ENCODE assay signal across 11 mouse cellular contexts in genomic region chr6:88827395-88828205, GRCm38 (mm10). TPM values are rescaled to one million over a fixed set of nuclear protein-coding genes. Genes with fewer than 3 reads are reported as not detected.
DNase-seq lines count a peak whose midpoint lies in the region; TF ChIP-seq lines count a peak whose summit lies in the region.
"Had no signal": no experiment of that assay in that cellular context is flagged by ENCODE, and none has a peak within 500 bp of the region (broad histone marks: within the 10 kb centered on the region; RNA-seq: fewer than 3 reads in every experiment).

No protein-coding gene starts in this region.

- TF ChIP-seq EP300 in CH12.LX (IDR thresholded peaks at IDR 0.05; ENCODE audit: low read length): peak; percentile 74

- no peaks in the 10 kb centered on the region for H3K9me3 ChIP-seq in CH12.LX (replicated peaks; ENCODE audit: low read length)
- H3K9me3 ChIP-seq in megakaryocyte, embryonic 14.5 days: no peaks in the 10 kb centered on the region
- H3K9me3 ChIP-seq: embryonic facial prominence, embryonic 12.5 days; heart, embryonic 15.5 days; lung, embryonic 15.5 days had no signal

- H3K4me2 ChIP-seq in CH12.LX (ENCODE audit: insufficient read depth, low read depth, poor library complexity, severe bottlenecking): no peak overlapping the region
- H3K4me2 ChIP-seq: embryonic facial prominence, embryonic 12.5 days; heart, embryonic 15.5 days; lung, embryonic 15.5 days had no signal

- dilution Hi-C loops in CH12.LX (cut with MboI; ENCODE audit: extremely low pct_ligation_motif_present, extremely low pct_unique_long_range_greater_than_20kb, low sequenced_read_pairs): no loop called here

- in situ Hi-C loops in CH12.LX (cut with MboI; ENCODE audit: low pct_ligation_motif_present, low pct_unique_long_range_greater_than_20kb, low sequenced_read_pairs): loop anchor here (5.0 kb wide), 1 partner anchor 95 kb away; no protein-coding TSS in a partner anchor

- peak; percentile 53 for TF ChIP-seq RAD21 in CH12.LX (IDR thresholded peaks at IDR 0.05; ENCODE audit: low read depth, low read length)

- peak; percentile 57 for TF ChIP-seq CTCF in layer of hippocampus, adult 2 months (conservative IDR thresholded peaks at IDR 0.05)
- peak in 1 of 2 experiments; percentile 59; a peak in 2 of 4 replicates for TF ChIP-seq CTCF in CH12.LX (conservative IDR thresholded peaks at IDR 0.05 in 1 of 2, IDR thresholded peaks at IDR 0.05 in 1 of 2; ENCODE audit: low read depth in 2 of 2, low read length in 2 of 2)

- peaks cover 36 to 45% of the 10 kb centered on the region in 2 experiments for H3K36me3 ChIP-seq in CH12.LX (replicated peaks in 1 of 2; ENCODE audit: control insufficient read depth in 1 of 2, insufficient read depth in 1 of 2, low read length in 1 of 2)
- H3K36me3 ChIP-seq in megakaryocyte, embryonic 14.5 days (replicated peaks; ENCODE audit: low read length): peaks cover 4% of the 10 kb centered on the region
- H3K36me3 ChIP-seq: embryonic facial prominence, embryonic 12.5 days; heart, embryonic 15.5 days; lung, embryonic 15.5 days had no signal

- H3K27ac ChIP-seq in layer of hippocampus, adult 2 months: peak overlapping the region; percentile 84
- H3K27ac ChIP-seq in CH12.LX (ENCODE audit: insufficient read depth, low read depth): peak overlapping the region; percentile 95
- H3K27ac ChIP-seq: embryonic facial prominence, embryonic 12.5 days; heart, embryonic 15.5 days; lung, embryonic 15.5 days had no signal

- peak; percentile 56 for DNase-seq in cerebellum, adult 9-11 months
- no peak for DNase-seq in cerebellum, adult 11 months
- no peak for DNase-seq in layer of hippocampus, adult 2 months (ENCODE audit: low spot score in 2 of 2)
- DNase-seq in layer of hippocampus, adult 8-10 months (ENCODE audit: low spot score in 2 of 2): no peak
- peak; percentile 88 for DNase-seq in CH12.LX (ENCODE audit: extremely low read depth)
- DNase-seq in adrenal gland, postnatal 36 days: no peak
- DNase-seq in gastrocnemius, postnatal 25 days: no peak

- 0 out of 2 replicates have a peak, but pooled peaks have one; percentile 26 for TF ChIP-seq POLR2A in CH12.LX (IDR thresholded peaks at IDR 0.05; ENCODE audit: low read depth, low read length)

- H3K4me1 ChIP-seq in CH12.LX (ENCODE audit: control insufficient read depth in 1 of 2, insufficient read depth in 2 of 2): peaks cover 55 to 89% of the 10 kb centered on the region in 2 experiments
- H3K4me1 ChIP-seq in megakaryocyte, embryonic 14.5 days: peaks cover 65% of the 10 kb centered on the region

- no peak overlapping the region for H3K4me3 ChIP-seq in layer of hippocampus, adult 2 months
- no peak overlapping the region for H3K4me3 ChIP-seq in CH12.LX (replicated peaks in 1 of 3; ENCODE audit: low read depth in 2 of 3, low read length in 2 of 3, poor library complexity in 1 of 3)
- peak overlapping the region; percentile 48 for H3K4me3 ChIP-seq in megakaryocyte, embryonic 14.5 days (replicated peaks)
- H3K4me3 ChIP-seq: embryonic facial prominence, embryonic 12.5 days; heart, embryonic 15.5 days; lung, embryonic 15.5 days had no signal

- H3K27me3 ChIP-seq in CH12.LX (replicated peaks): no peaks in the 10 kb centered on the region
- H3K27me3 ChIP-seq in megakaryocyte, embryonic 14.5 days (replicated peaks): peaks cover 26% of the 10 kb centered on the region
- H3K27me3 ChIP-seq: embryonic facial prominence, embryonic 12.5 days; heart, embryonic 15.5 days; lung, embryonic 15.5 days had no signal

- H3K79me2 ChIP-seq in CH12.LX (replicated peaks; ENCODE audit: control insufficient read depth, extremely low read depth, insufficient read depth, poor library complexity, severe bottlenecking): no peaks in the 10 kb centered on the region

- H3K9ac ChIP-seq in CH12.LX (ENCODE audit: insufficient read depth, low read depth): no peak overlapping the region
- H3K9ac ChIP-seq: embryonic facial prominence, embryonic 12.5 days; heart, embryonic 15.5 days; lung, embryonic 15.5 days had no signal

TF ChIP-seq in CH12.LX, 34 proteins besides CTCF, POLR2A, EP300 and RAD21:
- TF ChIP-seq KAT2A (IDR thresholded peaks at IDR 0.05; ENCODE audit: insufficient replicate concordance, low read length): no peak
- peak; percentile 30 for TF ChIP-seq BHLHE40 (IDR thresholded peaks at IDR 0.05; ENCODE audit: low read depth, low read length)
- peak; percentile 64 for TF ChIP-seq TCF12 (IDR thresholded peaks at IDR 0.05; ENCODE audit: low read depth, low read length)
- TF ChIP-seq SMC3 (IDR thresholded peaks at IDR 0.05; ENCODE audit: low read depth, low read length): peak; percentile 50

RNA-seq across cellular contexts. Expression of gene Abtb1, which starts 14.2 kb away (rescaled TPM):
- 10 to 100 TPM; 33.4 to 37.1 TPM for total RNA-seq in layer of hippocampus, adult 2 months (2021)
- total RNA-seq in layer of hippocampus, adult 8-10 months (2022): 10 to 100 TPM; 31.1 to 38.6 (median 37.0) TPM
- total RNA-seq in CH12.LX (2012; rRNA removed) (11.2 and 18.4 TPM in 2 replicates), CH12.LX (2014; rRNA removed) (13.0 and 14.9 TPM in 2 replicates)
- 17.8 and 20.8 TPM in 2 replicates for polyA plus RNA-seq in CH12.LX (2012; ENCODE audit: insufficient read length, low read depth)
- polyA plus RNA-seq in megakaryocyte, embryonic 14.5 days (2012; ENCODE audit: insufficient read depth, low replicate concordance): 33.5 and 113 TPM in 2 replicates
- 10 to 100 TPM; 19.3 to 30.3 TPM for total RNA-seq in adrenal gland, postnatal 36 days (2021)
- total RNA-seq in gastrocnemius, postnatal 25 days (2021): 10 to 100 TPM; 14.4 to 17.3 TPM

RNA-seq across cellular contexts. Expression of gene Podxl2, which starts 47.2 kb away (rescaled TPM):
- total RNA-seq in layer of hippocampus, adult 2 months (2021): 100 to 1,000 TPM; 160 to 165 TPM
- 100 to 1,000 TPM; 160 to 178 (median 170) TPM for total RNA-seq in layer of hippocampus, adult 8-10 months (2022)
- total RNA-seq in CH12.LX (2012; rRNA removed): 0.34 and 0.81 TPM in 2 replicates
- total RNA-seq in CH12.LX (2014; rRNA removed): 0.57 and 0.93 TPM in 2 replicates
- polyA plus RNA-seq in CH12.LX (2012; ENCODE audit: insufficient read length, low read depth): 0.79 TPM in 1 of 2 replicates, not detected in the other
- 1.2 and 3.2 TPM in 2 replicates for polyA plus RNA-seq in megakaryocyte, embryonic 14.5 days (2012; ENCODE audit: insufficient read depth, low replicate concordance)
- total RNA-seq in adrenal gland, postnatal 36 days (2021): 10 to 100 TPM; 34.6 to 61.1 TPM
- 10 to 100 TPM; 49.4 to 53.0 TPM for total RNA-seq in gastrocnemius, postnatal 25 days (2021)

Comparison
In these comparisons a context has a peak if more than half of its experiments do, and no peak if none do; other contexts are left out.
1. DNase-seq: peak in cerebellum, adult 9-11 months (single experiment) and CH12.LX (single experiment); none in cerebellum, adult 11 months (single experiment), layer of hippocampus, adult 2 months (0 of 2), layer of hippocampus, adult 8-10 months (0 of 2), adrenal gland, postnatal 36 days (0 of 2) and gastrocnemius, postnatal 25 days (single experiment).
2. RNA of gene Podxl2, which starts 47.2 kb away (total RNA-seq): 160 to 178 TPM in layer of hippocampus, adult 8-10 months, 160 to 165 TPM in layer of hippocampus, adult 2 months, 34.6 to 61.1 TPM in adrenal gland, postnatal 36 days and 49.4 to 53.0 TPM in gastrocnemius, postnatal 25 days; 0.34 to 0.93 TPM in CH12.LX; every median in the first group is over 10 times any median in the second.